Mouse (Mus musculus) lung, adult 2 months (tissue): Measurements from ENCODE around the gene Cdiptos.

Experiments used
- CTCF ChIP-seq: fragments of 200-500 bp; IDR thresholded peaks from 2 replicates; pipeline ENCODE4 v1.5.1; 2011; ENCODE audit warnings: mild to moderate bottlenecking, low read length, control low read depth; ENCODE audit not compliant: insufficient read depth
- POLR2A ChIP-seq: fragments of 200-500 bp; IDR thresholded peaks from 2 replicates; pipeline ENCODE4 v1.6.1; 2011; ENCODE audit warnings: low read depth, mild to moderate bottlenecking, control low read depth, low read length, borderline replicate concordance; ENCODE audit errors: extremely low read depth

DNA sequence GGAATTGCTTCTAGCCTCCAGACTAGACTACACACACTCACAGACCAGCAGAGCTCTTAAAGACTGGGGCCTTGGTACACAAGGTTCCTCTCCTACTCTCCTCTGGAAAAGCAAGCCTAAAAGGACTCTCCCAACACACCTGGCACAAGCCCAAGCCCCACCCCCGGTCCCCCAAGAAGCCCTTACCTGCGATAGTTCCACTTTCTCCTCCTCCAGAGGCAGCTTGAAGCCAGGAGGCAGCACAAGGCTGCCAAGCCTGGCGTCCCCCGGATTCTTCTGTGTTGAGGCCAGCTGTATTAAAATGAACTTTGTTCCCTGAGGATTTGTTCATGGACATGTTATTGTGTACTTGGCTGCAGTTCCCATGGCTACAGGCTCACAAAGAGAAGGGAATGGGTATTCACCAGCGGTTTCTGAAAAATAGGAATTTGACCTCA, 53.3 kb downstream of the Cdiptos start, which contains the start of gene Tmem219:
- TF ChIP-seq POLR2A, result no peak
- no peak for TF ChIP-seq CTCF
